Mouse (Mus musculus) liver, embryonic 12.5 days (tissue): ENCODE measurements around the gene Tsr2. TPM values are rescaled to one million over a fixed set of nuclear protein-coding genes. Genes with fewer than 3 reads are reported as not detected.
A peak's percentile ranks its signal among the peaks of the same experiment; 100 is the strongest.

Experiments
- ATAC-seq: fragments of 200-750 bp; cut with Nextera tagmentation; 2 replicates; pipeline ENCODE4 v1.8.0; 2017; ENCODE audit warnings: moderate number of reproducible peaks, mild to moderate bottlenecking, moderate library complexity
- H3K27ac ChIP-seq: fragments of 300-500 bp; sonication (generic); 2 replicates; pipeline ENCODE4 v1.5.1; 2016; ENCODE audit warnings: mild to moderate bottlenecking
- H3K27me3 ChIP-seq: fragments of 300-500 bp; sonication (generic); replicated peaks from 2 replicates; pipeline ENCODE4 v1.6.1; 2016; ENCODE audit warnings: mild to moderate bottlenecking, moderate library complexity
- H3K36me3 ChIP-seq: fragments of 300-500 bp; sonication (generic); 2 replicates; pipeline ENCODE4 v1.6.1; 2016; ENCODE audit warnings: mild to moderate bottlenecking, moderate library complexity
- H3K4me1 ChIP-seq: fragments of 300-500 bp; sonication (generic); 2 replicates; pipeline ENCODE4 v1.6.1; 2016
- H3K4me2 ChIP-seq: fragments of 300-500 bp; sonication (generic); 2 replicates; pipeline ENCODE4 v1.6.1; 2016; ENCODE audit warnings: mild to moderate bottlenecking, moderate library complexity
- H3K4me3 ChIP-seq: fragments of 300-500 bp; sonication (generic); 2 replicates; pipeline ENCODE4 v1.5.1; 2016; ENCODE audit warnings: mild to moderate bottlenecking, moderate library complexity
- H3K9ac ChIP-seq: fragments of 300-500 bp; sonication (generic); 2 replicates; pipeline ENCODE4 v1.6.1; 2016; ENCODE audit warnings: mild to moderate bottlenecking, moderate library complexity
- H3K9me3 ChIP-seq: fragments of 300-500 bp; sonication (generic); replicated peaks from 2 replicates; pipeline ENCODE4 v1.6.1; 2016; ENCODE audit warnings: mild to moderate bottlenecking, moderate library complexity
- WGBS: fragments of 180-500 bp; shearing (Covaris S2); methylation state at CpG from one replicate; pipeline ENCODE4 v1.1.7; 2016; ENCODE audit not compliant: insufficient replicate concordance; 5-methylcytosine and 5-hydroxymethylcytosine counted together
- polyA plus RNA-seq: library from polyadenylated mRNA; unstranded; fragments of >200 nt; fragmentation: Nextera tagmentation; extraction: Ambion mirVana; gene quantifications from 2 replicates; pipeline ENCODE4 v1.2.1, GENCODE M21; 2016

The Tsr2 gene
- polyA plus RNA-seq, 1 experiment from 2014 or later, result 22.0 TPM

GRCm38 (mm10) chrX:151066071-151066666 is 30.2 kb downstream of the Tsr2 start:
- Histone ChIP-seq H3K4me1 (no peaks in the 10 kb centered on the region), H3K4me2 (no peak overlapping the region), H3K4me3 (no peak overlapping the region), H3K36me3 (peaks cover 6% of the 10 kb centered on the region; the same call in 1 of the 2 replicates), H3K27me3 (peaks cover 3% of the 10 kb centered on the region; the same call in 1 of the 2 replicates), H3K9me3 (no peaks in the 10 kb centered on the region), H3K9ac (no peak overlapping the region), H3K27ac (no peak overlapping the region)
- ATAC-seq, result no peak
- WGBS, result 76% methylated on average over 7 of the region's 7 CpGs

GRCm38 (mm10) chrX:151061615-151062299 is 34.6 kb downstream of the Tsr2 start:
- no peaks in the 10 kb centered on the region for H3K9me3 ChIP-seq
- H3K36me3 ChIP-seq, result no peaks in the 10 kb centered on the region
- H3K9ac ChIP-seq, result no peak overlapping the region
- H3K4me1 ChIP-seq, result no peaks in the 10 kb centered on the region
- peaks cover 3% of the 10 kb centered on the region; the same call in 1 of the 2 replicates for H3K27me3 ChIP-seq
- H3K4me3 ChIP-seq, result no peak overlapping the region
- no peak overlapping the region for H3K4me2 ChIP-seq
- ATAC-seq, result no peak
- H3K27ac ChIP-seq, result no peak overlapping the region
- 39% methylated on average over 3 of the region's 3 CpGs for WGBS

GRCm38 (mm10) chrX:151059346-151059745 is 37.0 kb downstream of the Tsr2 start:
- H3K27ac ChIP-seq, result no peak overlapping the region
- H3K4me3 ChIP-seq, result no peak overlapping the region
- H3K9ac ChIP-seq, result no peak overlapping the region
- no peak overlapping the region for H3K4me2 ChIP-seq
- 75% methylated on average over 1 of the region's 1 CpGs for WGBS
- H3K4me1 ChIP-seq, result no peaks in the 10 kb centered on the region
- H3K36me3 ChIP-seq, result no peaks in the 10 kb centered on the region
- peaks cover 3% of the 10 kb centered on the region; the same call in 1 of the 2 replicates for H3K27me3 ChIP-seq
- no peaks in the 10 kb centered on the region for H3K9me3 ChIP-seq
- no peak for ATAC-seq

- no peak overlapping the region for H3K4me2 ChIP-seq
- ATAC-seq, result peak; percentile 42
- H3K9me3 ChIP-seq, result no peaks in the 10 kb centered on the region
- H3K4me1 ChIP-seq, result no peaks in the 10 kb centered on the region
- no peak overlapping the region for H3K9ac ChIP-seq
- WGBS, result 26% methylated on average over 1 of the region's 1 CpGs
- H3K36me3 ChIP-seq, result no peaks in the 10 kb centered on the region
- no peak overlapping the region for H3K27ac ChIP-seq
- no peak overlapping the region for H3K4me3 ChIP-seq
- H3K27me3 ChIP-seq, result no peaks in the 10 kb centered on the region; the same call in 1 of the 2 replicates
Measured at GRCm38 (mm10) chrX:151055559-151055958, 40.8 kb downstream of the Tsr2 start.

GRCm38 (mm10) chrX:151054489-151054888 is 41.9 kb downstream of the Tsr2 start:
- Histone ChIP-seq H3K4me2 (no peak overlapping the region), H3K4me3 (no peak overlapping the region), H3K4me1 (no peaks in the 10 kb centered on the region), H3K9ac (no peak overlapping the region), H3K27me3 (peaks cover under 1% of the 10 kb centered on the region), H3K36me3 (no peaks in the 10 kb centered on the region), H3K27ac (no peak overlapping the region), H3K9me3 (no peaks in the 10 kb centered on the region)
- 86% methylated on average over 4 of the region's 6 CpGs for WGBS
- ATAC-seq, result no peak

GRCm38 (mm10) chrX:151050337-151050736 is 46.0 kb downstream of the Tsr2 start:
- Histone ChIP-seq H3K4me3 (no peak overlapping the region), H3K9me3 (no peaks in the 10 kb centered on the region), H3K9ac (no peak overlapping the region), H3K36me3 (no peaks in the 10 kb centered on the region), H3K27ac (no peak overlapping the region), H3K4me1 (no peaks in the 10 kb centered on the region), H3K4me2 (no peak overlapping the region), H3K27me3 (peaks cover 42% of the 10 kb centered on the region)
- 62% methylated on average over 7 of the region's 7 CpGs for WGBS
- no peak for ATAC-seq

GRCm38 (mm10) chrX:151049661-151050215 is 46.6 kb downstream of the Tsr2 start:
- peaks cover 48% of the 10 kb centered on the region for H3K27me3 ChIP-seq
- no peaks in the 10 kb centered on the region for H3K4me1 ChIP-seq
- H3K4me2 ChIP-seq, result peak overlapping the region; percentile 70; the same call in 1 of the 2 replicates
- H3K9me3 ChIP-seq, result no peaks in the 10 kb centered on the region
- H3K4me3 ChIP-seq, result no peak overlapping the region
- 53% methylated on average over 8 of the region's 8 CpGs for WGBS
- H3K9ac ChIP-seq, result no peak overlapping the region
- H3K36me3 ChIP-seq, result no peaks in the 10 kb centered on the region
- 0 out of 2 replicates have a peak, but pooled peaks have one; percentile 34 for ATAC-seq
- no peak overlapping the region for H3K27ac ChIP-seq

- H3K9ac ChIP-seq, result peak overlapping the region; percentile 59
- peaks cover 52% of the 10 kb centered on the region for H3K27me3 ChIP-seq
- 11% methylated on average over 56 of the region's 56 CpGs for WGBS
- H3K27ac ChIP-seq, result 0 out of 2 replicates have a peak overlapping the region, but pooled peaks have one; percentile 51
- peak overlapping the region; percentile 70 for H3K4me2 ChIP-seq
- no peaks in the 10 kb centered on the region for H3K36me3 ChIP-seq
- no peaks in the 10 kb centered on the region for H3K9me3 ChIP-seq
- ATAC-seq, result no peak
- H3K4me1 ChIP-seq, result no peaks in the 10 kb centered on the region
- H3K4me3 ChIP-seq, result peak overlapping the region; percentile 57
Measured at GRCm38 (mm10) chrX:151047431-151048058, 48.8 kb downstream of the Tsr2 start.

- ATAC-seq, result peak; percentile 59
- peak overlapping the region; percentile 57 for H3K4me3 ChIP-seq
- peak overlapping the region; percentile 70 for H3K4me2 ChIP-seq
- WGBS, result 9% methylated on average over 55 of the region's 62 CpGs
- H3K27me3 ChIP-seq, result peaks cover 52% of the 10 kb centered on the region
- peak overlapping the region; percentile 51; the same call in 1 of the 2 replicates for H3K27ac ChIP-seq
- H3K4me1 ChIP-seq, result no peaks in the 10 kb centered on the region
- H3K9ac ChIP-seq, result peak overlapping the region; percentile 59
- no peaks in the 10 kb centered on the region for H3K9me3 ChIP-seq
- H3K36me3 ChIP-seq, result no peaks in the 10 kb centered on the region
Measured at GRCm38 (mm10) chrX:151046777-151047430, 49.4 kb downstream of the Tsr2 start.

GRCm38 (mm10) chrX:151046321-151046720 is 50.0 kb downstream of the Tsr2 start:
- Histone ChIP-seq H3K4me2 (peak overlapping the region; percentile 70), H3K4me1 (no peaks in the 10 kb centered on the region), H3K27ac (no peak overlapping the region), H3K9ac (no peak overlapping the region), H3K9me3 (no peaks in the 10 kb centered on the region), H3K4me3 (peak overlapping the region; percentile 57; the same call in 1 of the 2 replicates), H3K27me3 (peaks cover 52% of the 10 kb centered on the region), H3K36me3 (no peaks in the 10 kb centered on the region)
- no peak for ATAC-seq
- 43% methylated on average over 11 of the region's 11 CpGs for WGBS

- no peaks in the 10 kb centered on the region for H3K9me3 ChIP-seq
- no peaks in the 10 kb centered on the region for H3K36me3 ChIP-seq
- ATAC-seq, result no peak
- WGBS, result 69% methylated on average over 8 of the region's 8 CpGs
- peak within 1 kb of the TSS; percentile 59; the same call in 1 of the 2 replicates for H3K9ac ChIP-seq
- peak within 1 kb of the TSS; percentile 51; the same call in 1 of the 2 replicates for H3K27ac ChIP-seq
- peak within 1 kb of the TSS; percentile 57 for H3K4me3 ChIP-seq
- peaks cover 52% of the 10 kb centered on the region for H3K27me3 ChIP-seq
- H3K4me2 ChIP-seq, result peak within 1 kb of the TSS; percentile 70
- no peaks in the 10 kb centered on the region for H3K4me1 ChIP-seq
Measured at GRCm38 (mm10) chrX:151045850-151046249, 50.5 kb downstream of the Tsr2 start, which contains the start of gene Fgd1. Gene Fgd1, plus strand, starts transcription at chrX:151046150.
